In the genomic region with DNA sequence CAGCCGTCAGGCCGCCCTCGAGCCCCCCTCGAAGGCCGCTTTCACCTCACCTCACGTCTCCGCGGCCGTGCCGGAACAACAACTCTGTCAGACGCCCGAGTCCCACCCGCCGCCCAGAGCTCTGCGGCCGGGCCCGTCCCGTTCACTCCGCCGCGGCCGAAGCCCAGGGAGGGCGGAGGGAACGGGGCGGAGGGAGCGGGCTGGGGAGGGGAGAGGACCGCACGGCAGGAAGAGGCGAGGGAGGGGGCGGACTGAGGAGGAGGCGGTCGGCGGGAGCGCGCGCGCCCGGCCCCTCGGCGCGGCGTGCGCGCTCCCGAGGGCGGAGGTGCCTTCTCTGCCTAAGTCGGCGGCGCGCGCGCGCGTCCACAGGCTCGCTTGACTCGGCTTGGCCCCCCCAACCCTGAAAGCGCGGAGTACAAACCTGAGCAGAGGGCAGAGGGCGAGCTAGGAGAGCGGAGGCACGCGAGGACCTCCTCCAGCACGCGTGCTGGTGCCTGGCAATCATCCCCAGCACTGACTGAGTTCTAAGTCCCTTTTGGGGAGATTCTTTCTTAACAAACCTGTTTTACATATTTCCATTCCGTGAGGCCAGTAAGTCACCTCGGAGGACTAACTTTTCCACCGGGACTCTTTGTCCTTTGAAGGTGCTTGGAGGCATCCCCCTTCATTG, we compare ENCODE assay signal across 8 mouse cellular contexts. TPM values are rescaled to one million over a fixed set of nuclear protein-coding genes. Genes with fewer than 3 reads are reported as not detected.
DNase-seq lines count a peak whose midpoint lies in the region; ATAC-seq and TF ChIP-seq lines count a peak whose summit lies in the region.

A gene (minus strand): TSS at position 526 of the 670 bp plus-strand sequence.

- intact Hi-C loops in heart, postnatal 10 days (cut with DNase I) = loop anchor here (2.0 to 5.0 kb wide), 3 partner anchors 36 to 109 kb away; no protein-coding TSS in a partner anchor

- H3K9ac ChIP-seq in CH12.LX (ENCODE audit: insufficient read depth, low read depth) = peak within 1 kb of the TSS; percentile 93
- H3K9ac ChIP-seq in forebrain, embryonic 12.5 days = peak within 1 kb of the TSS; percentile 83
- peak within 1 kb of the TSS; percentile 100 for H3K9ac ChIP-seq in liver, postnatal 0 days (replicated peaks)
- peak within 1 kb of the TSS; percentile 86 for H3K9ac ChIP-seq in neural tube, embryonic 14.5 days (replicated peaks; ENCODE audit: low read depth, low read length)

- peak within 1 kb of the TSS; percentile 86 to 94 (median 93) for H3K4me3 ChIP-seq in CH12.LX (replicated peaks in 1 of 3; ENCODE audit: low read depth in 2 of 3, low read length in 2 of 3, poor library complexity in 1 of 3)
- peak within 1 kb of the TSS; percentile 88 for H3K4me3 ChIP-seq in forebrain, embryonic 12.5 days (replicated peaks)
- H3K4me3 ChIP-seq in liver, postnatal 0 days (ENCODE audit: low read depth, low read length) = peak within 1 kb of the TSS; percentile 99
- H3K4me3 ChIP-seq in neural tube, embryonic 14.5 days (ENCODE audit: low read depth, low read length) = peak within 1 kb of the TSS; percentile 89

- dilution Hi-C loops in CH12.LX (cut with MboI; ENCODE audit: extremely low pct_ligation_motif_present, extremely low pct_unique_long_range_greater_than_20kb, low sequenced_read_pairs) = no loop called here

- TF ChIP-seq RAD21 in CH12.LX (IDR thresholded peaks at IDR 0.05; ENCODE audit: low read depth, low read length) = no peak; the same call in 1 of the 2 replicates

- H3K9me3 ChIP-seq in CH12.LX (replicated peaks; ENCODE audit: low read length) = peaks cover 3% of the 10 kb centered on the region
- no peaks in the 10 kb centered on the region for H3K9me3 ChIP-seq in forebrain, embryonic 12.5 days
- H3K9me3 ChIP-seq in liver, postnatal 0 days (ENCODE audit: low read length) = no peaks in the 10 kb centered on the region
- H3K9me3 ChIP-seq in neural tube, embryonic 14.5 days (ENCODE audit: control insufficient read depth, low read length) = no peaks in the 10 kb centered on the region

- TF ChIP-seq EP300 in CH12.LX (IDR thresholded peaks at IDR 0.05; ENCODE audit: low read length) = peak; percentile 90
- no peak for TF ChIP-seq EP300 in liver, postnatal 0 days (IDR thresholded peaks at IDR 0.05; ENCODE audit: low read depth)

- TF ChIP-seq POLR2A in CH12.LX (IDR thresholded peaks at IDR 0.05; ENCODE audit: low read depth, low read length) = peak; percentile 92

- under 1% methylated on average over 65 of the region's 67 CpGs for WGBS in forebrain, embryonic 12.5 days
- under 1% methylated on average over 63 of the region's 67 CpGs for WGBS in large intestine, adult 2 months
- 1% methylated on average over 53 of the region's 67 CpGs for WGBS in liver, postnatal 0 days (ENCODE audit: insufficient replicate concordance)
- under 1% methylated on average over 50 of the region's 67 CpGs for WGBS in neural tube, embryonic 14.5 days

- no peaks in the 10 kb centered on the region for H3K36me3 ChIP-seq in CH12.LX (replicated peaks in 1 of 2; ENCODE audit: control insufficient read depth in 1 of 2, insufficient read depth in 1 of 2, low read length in 1 of 2)
- H3K36me3 ChIP-seq in forebrain, embryonic 12.5 days (replicated peaks) = no peaks in the 10 kb centered on the region
- no peaks in the 10 kb centered on the region for H3K36me3 ChIP-seq in liver, postnatal 0 days (replicated peaks; ENCODE audit: insufficient read depth, low read length)
- H3K36me3 ChIP-seq in neural tube, embryonic 14.5 days (ENCODE audit: control insufficient read depth, insufficient read depth, low read length) = no peaks in the 10 kb centered on the region

- TF ChIP-seq CTCF in CH12.LX (conservative IDR thresholded peaks at IDR 0.05 in 1 of 2, IDR thresholded peaks at IDR 0.05 in 1 of 2; ENCODE audit: low read depth in 2 of 2, low read length in 2 of 2) = no peak
- no peak for TF ChIP-seq CTCF in liver, postnatal 0 days (IDR thresholded peaks at IDR 0.05; ENCODE audit: low read depth)

- ATAC-seq in forebrain, embryonic 12.5 days (ENCODE audit: low FRiP score) = peak; percentile 97
- ATAC-seq in liver, postnatal 0 days = peak; percentile 92
- peak; percentile 96 for ATAC-seq in neural tube, embryonic 14.5 days (ENCODE audit: low read depth)

- peak within 1 kb of the TSS; percentile 99 for H3K27ac ChIP-seq in CH12.LX (ENCODE audit: insufficient read depth, low read depth)
- peak within 1 kb of the TSS; percentile 57; the same call in 1 of the 2 replicates for H3K27ac ChIP-seq in forebrain, embryonic 12.5 days
- H3K27ac ChIP-seq in liver, postnatal 0 days (ENCODE audit: low read depth) = peak within 1 kb of the TSS; percentile 99
- peak within 1 kb of the TSS; percentile 44; the same call in 1 of the 2 replicates for H3K27ac ChIP-seq in neural tube, embryonic 14.5 days (ENCODE audit: low read depth, low read length)

- peaks cover 8 to 43% of the 10 kb centered on the region in 2 experiments; a peak in 3 of 4 replicates for H3K4me1 ChIP-seq in CH12.LX (ENCODE audit: control insufficient read depth in 1 of 2, insufficient read depth in 2 of 2)
- H3K4me1 ChIP-seq in forebrain, embryonic 12.5 days = peaks cover 6% of the 10 kb centered on the region
- H3K4me1 ChIP-seq in liver, postnatal 0 days (ENCODE audit: insufficient read depth) = peaks cover 3% of the 10 kb centered on the region; the same call in 1 of the 2 replicates
- H3K4me1 ChIP-seq in neural tube, embryonic 14.5 days (ENCODE audit: control insufficient read depth, insufficient read depth, low read length) = no peaks in the 10 kb centered on the region

- DNase-seq in CH12.LX (ENCODE audit: extremely low read depth) = peak; percentile 92
- DNase-seq in c-Kit-positive CD71-positive TER-119-negative erythroid progenitor cells, embryonic 14.5 days (ENCODE audit: low read depth) = peak; percentile 88
- DNase-seq in heart, postnatal 10 days = peak; percentile 88
- peak; percentile 67 for DNase-seq in large intestine, adult 2 months (ENCODE audit: low read depth, low spot score)
- peak; percentile 94 for DNase-seq in liver, postnatal 0 days
- peak; percentile 91 for DNase-seq in testis, postnatal 10 days (ENCODE audit: low spot score)

- in situ Hi-C loops in CH12.LX (cut with MboI; ENCODE audit: low pct_ligation_motif_present, low pct_unique_long_range_greater_than_20kb, low sequenced_read_pairs) = no loop called here

- no peaks in the 10 kb centered on the region for H3K27me3 ChIP-seq in CH12.LX (replicated peaks)
- 0 out of 2 replicates have a peak, but pooled peaks cover 3% of the 10 kb centered on the region for H3K27me3 ChIP-seq in forebrain, embryonic 12.5 days
- H3K27me3 ChIP-seq in liver, postnatal 0 days (ENCODE audit: insufficient read depth, low read length) = no peaks in the 10 kb centered on the region
- H3K27me3 ChIP-seq in neural tube, embryonic 14.5 days (ENCODE audit: control insufficient read depth, insufficient read depth, low read length) = no peaks in the 10 kb centered on the region; the same call in 1 of the 2 replicates

- peaks cover 37% of the 10 kb centered on the region for H3K79me2 ChIP-seq in CH12.LX (replicated peaks; ENCODE audit: control insufficient read depth, extremely low read depth, insufficient read depth, poor library complexity, severe bottlenecking)

- peak within 1 kb of the TSS; percentile 90 for H3K4me2 ChIP-seq in CH12.LX (ENCODE audit: insufficient read depth, low read depth, poor library complexity, severe bottlenecking)
- peak within 1 kb of the TSS; percentile 89 for H3K4me2 ChIP-seq in forebrain, embryonic 12.5 days
- H3K4me2 ChIP-seq in liver, postnatal 0 days (ENCODE audit: low read depth, low read length) = peak within 1 kb of the TSS; percentile 79
- H3K4me2 ChIP-seq in neural tube, embryonic 14.5 days (ENCODE audit: low read depth, low read length) = peak within 1 kb of the TSS; percentile 99

TF ChIP-seq in CH12.LX, 34 proteins besides CTCF, POLR2A, EP300 and RAD21 (continues in another document):
- TF ChIP-seq USF1 (IDR thresholded peaks at IDR 0.05; ENCODE audit: low read depth, low read length) = no peak
- TF ChIP-seq MXI1 (IDR thresholded peaks at IDR 0.05; ENCODE audit: low read depth, low read length) = peak; percentile 79
- TF ChIP-seq MAX (IDR thresholded peaks at IDR 0.05; ENCODE audit: low read length) = peak; percentile 70; the same call in 1 of the 2 replicates
- TF ChIP-seq JUN (IDR thresholded peaks at IDR 0.05; ENCODE audit: insufficient read depth, low read depth, low read length) = 0 out of 2 replicates have a peak, but pooled peaks have one; percentile 20
- TF ChIP-seq ZKSCAN1 (IDR thresholded peaks at IDR 0.05; ENCODE audit: borderline replicate concordance, low read depth, low read length) = no peak
- no peak for TF ChIP-seq ZC3H11A (IDR thresholded peaks at IDR 0.05; ENCODE audit: low read depth, low read length)
- no peak for TF ChIP-seq E2F4 (IDR thresholded peaks at IDR 0.05; ENCODE audit: insufficient replicate concordance, low read depth, low read length)
- TF ChIP-seq POLR2AphosphoS2 (IDR thresholded peaks at IDR 0.05; ENCODE audit: low read depth, low read length) = peak; percentile 54; the same call in 1 of the 2 replicates
- TF ChIP-seq MEF2A (IDR thresholded peaks at IDR 0.05; ENCODE audit: borderline replicate concordance, low read depth, low read length) = peak; percentile 79
- peak; percentile 82 for TF ChIP-seq SIN3A (IDR thresholded peaks at IDR 0.05; ENCODE audit: low read length)
- TF ChIP-seq KAT2A (IDR thresholded peaks at IDR 0.05; ENCODE audit: insufficient replicate concordance, low read length) = no peak
- TF ChIP-seq ZMIZ1 (IDR thresholded peaks at IDR 0.05; ENCODE audit: low read depth, low read length) = peak; percentile 65; the same call in 1 of the 2 replicates
- TF ChIP-seq NELFE (IDR thresholded peaks at IDR 0.05; ENCODE audit: low read depth, low read length) = peak; percentile 87
- TF ChIP-seq CHD2 (IDR thresholded peaks at IDR 0.05; ENCODE audit: low read length) = peak; percentile 65; the same call in 1 of the 2 replicates
- no peak for TF ChIP-seq USF2 (conservative IDR thresholded peaks at IDR 0.05; ENCODE audit: low read depth, low read length)
- peak; percentile 62; the same call in 1 of the 2 replicates for TF ChIP-seq ELF1 (IDR thresholded peaks at IDR 0.05; ENCODE audit: low read depth, low read length)
- TF ChIP-seq MAFK (IDR thresholded peaks at IDR 0.05; ENCODE audit: insufficient replicate concordance, low read length) = no peak
- TF ChIP-seq NRF1 (IDR thresholded peaks at IDR 0.05; ENCODE audit: low read depth, low read length) = peak; percentile 51; the same call in 1 of the 2 replicates

RNA-seq across cellular contexts. Expression of the gene that starts here (rescaled TPM):
- total RNA-seq in CH12.LX (2012; rRNA removed) = 81.9 and 84.0 TPM in 2 replicates
- 109 and 124 TPM in 2 replicates for total RNA-seq in CH12.LX (2014; rRNA removed)
- 85.6 and 97.0 TPM in 2 replicates for polyA plus RNA-seq in CH12.LX (2012; ENCODE audit: insufficient read length, low read depth)
- 18.7 and 19.6 TPM in 2 replicates for polyA plus RNA-seq in forebrain, embryonic 12.5 days (2016; fragmentation: Nextera tagmentation; extraction: Ambion mirVana)
- total RNA-seq in heart, postnatal 10 days (2021) = 10 to 100 TPM; 89.0 to 92.4 TPM
- 6.7 and 11.2 TPM in 2 replicates for polyA plus RNA-seq in large intestine, adult 2 months (2012; rRNA removed)
- polyA plus RNA-seq in liver, postnatal 0 days (2015; fragmentation: Nextera tagmentation; extraction: Ambion mirVana) = 20.9 and 21.6 TPM in 2 replicates
- 45.6 and 61.3 TPM in 2 replicates for polyA plus RNA-seq in neural tube, embryonic 14.5 days (2014; fragmentation: Nextera tagmentation; extraction: Ambion mirVana)

Comparison
In these comparisons a context has a peak if more than half of its experiments do, and no peak if none do; other contexts are left out.
1. Peak in every context shown above with its lines: DNase-seq, ATAC-seq, H3K4me3 ChIP-seq and H3K27ac ChIP-seq.
2. H3K27ac ChIP-seq: peak in every context shown above with its lines; median percentile 99 in CH12.LX; 99 in liver, postnatal 0 days; 57 in forebrain, embryonic 12.5 days; 44 in neural tube, embryonic 14.5 days.